Mouse (Mus musculus) splenic B cell, adult 2 months (primary cell): Measurements from ENCODE around the gene Wdr54.
A peak's percentile ranks its signal among the peaks of the same experiment; 100 is the strongest.

ENCODE experiments used
- DNase-seq: peaks from one replicate; pipeline ENCODE4 v3.0.0-alpha.2; 2011; ENCODE audit warnings: low read depth, low spot score
- H3K27me3 ChIP-seq: 2 replicates; pipeline ENCODE4 v1.6.1; 2012; ENCODE audit warnings: mild to moderate bottlenecking, low read length, moderate library complexity, mixed read lengths; ENCODE audit not compliant: control insufficient read depth, poor library complexity, insufficient read depth, severe bottlenecking
- H3K36me3 ChIP-seq: 2 replicates; pipeline ENCODE4 v1.6.1; 2012; ENCODE audit warnings: mild to moderate bottlenecking, low read length, moderate library complexity, mixed read lengths; ENCODE audit not compliant: control insufficient read depth, poor library complexity, insufficient read depth, severe bottlenecking

Gene Wdr54

DNA sequence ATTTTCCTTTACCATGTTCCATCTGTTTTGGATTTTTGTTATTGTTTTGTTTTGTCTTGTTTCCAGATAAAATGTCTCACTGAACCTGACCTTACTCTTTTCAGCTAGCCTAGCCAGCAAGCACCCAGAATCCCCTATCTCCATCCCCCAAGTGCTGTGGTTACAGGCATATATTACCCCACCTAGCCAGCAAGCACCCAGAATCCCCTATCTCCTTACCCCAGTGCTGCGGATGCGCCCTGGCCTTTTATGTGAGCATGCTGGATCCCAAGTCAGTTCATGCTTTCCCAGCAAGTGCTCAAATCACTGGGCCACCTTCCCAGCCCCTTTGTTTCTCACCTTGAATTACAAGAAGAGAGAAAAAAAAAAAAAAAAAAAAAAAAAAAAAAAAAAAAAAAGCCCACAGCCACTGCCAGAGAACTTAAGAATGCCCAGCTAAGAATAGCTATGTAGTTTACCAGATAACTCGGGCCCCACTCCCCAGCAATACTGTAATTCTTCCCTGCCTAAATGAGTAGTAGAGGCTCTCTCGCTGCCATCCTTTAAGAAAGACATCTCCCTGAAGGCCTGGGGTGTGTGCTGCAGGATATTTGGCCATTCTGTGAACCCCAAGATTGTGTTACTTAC is 44.6 kb downstream of the Wdr54 start:
- peaks cover 3% of the 10 kb centered on the region; the same call in 1 of the 2 replicates for H3K36me3 ChIP-seq
- no peaks in the 10 kb centered on the region for H3K27me3 ChIP-seq
- DNase-seq, result no peak

DNA sequence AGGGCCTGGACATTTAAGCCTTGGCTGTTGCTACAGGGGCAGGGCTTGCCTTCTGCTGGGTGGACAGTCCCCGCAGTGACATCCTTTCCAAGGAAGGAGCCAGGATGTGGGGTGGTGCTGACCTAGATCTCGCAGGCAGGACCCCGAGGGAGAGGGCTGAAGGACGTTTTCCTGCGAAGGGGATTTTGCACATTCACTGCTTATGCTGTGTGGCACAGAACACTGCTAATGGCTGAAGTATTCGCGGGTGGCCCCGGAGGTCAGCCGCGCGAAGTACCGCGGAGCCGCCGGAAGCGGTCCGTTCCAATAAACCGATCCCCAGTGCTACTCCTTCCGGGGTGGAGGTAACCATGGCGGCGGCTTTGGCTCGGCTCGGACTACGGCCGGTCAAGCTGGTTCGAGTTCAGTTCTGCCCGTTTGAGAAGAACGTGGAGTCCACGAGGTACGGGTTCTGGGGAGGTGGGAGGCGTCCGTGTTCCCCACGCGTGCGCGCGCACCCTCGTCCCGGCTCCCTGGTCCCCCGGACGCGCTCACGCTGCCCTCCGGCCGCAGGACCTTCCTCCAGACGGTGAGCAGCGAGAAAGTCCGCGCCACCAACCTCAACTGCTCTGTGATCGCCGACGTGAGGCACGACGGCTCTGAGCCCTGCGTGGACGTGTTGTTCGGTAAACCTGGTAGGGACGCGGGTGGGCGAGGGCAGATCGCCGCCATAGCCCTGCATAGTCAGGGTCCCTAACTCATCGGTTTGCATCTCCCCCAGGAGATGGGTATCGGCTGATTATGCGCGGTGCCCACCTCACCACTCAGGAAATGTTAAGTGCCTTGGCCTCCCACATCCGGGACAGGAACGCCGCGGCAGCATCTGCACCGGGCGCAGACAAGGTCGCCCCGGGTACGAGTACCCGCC is 47.2 kb downstream of the Wdr54 start, which contains the start of gene Mrpl53:
TSS of gene Mrpl53 (plus strand) at position 279 of the 907 bp plus-strand sequence.
- DNase-seq, result peak; percentile 76
- Histone ChIP-seq H3K36me3 (peaks cover 3% of the 10 kb centered on the region; the same call in 1 of the 2 replicates), H3K27me3 (no peaks in the 10 kb centered on the region)

DNA sequence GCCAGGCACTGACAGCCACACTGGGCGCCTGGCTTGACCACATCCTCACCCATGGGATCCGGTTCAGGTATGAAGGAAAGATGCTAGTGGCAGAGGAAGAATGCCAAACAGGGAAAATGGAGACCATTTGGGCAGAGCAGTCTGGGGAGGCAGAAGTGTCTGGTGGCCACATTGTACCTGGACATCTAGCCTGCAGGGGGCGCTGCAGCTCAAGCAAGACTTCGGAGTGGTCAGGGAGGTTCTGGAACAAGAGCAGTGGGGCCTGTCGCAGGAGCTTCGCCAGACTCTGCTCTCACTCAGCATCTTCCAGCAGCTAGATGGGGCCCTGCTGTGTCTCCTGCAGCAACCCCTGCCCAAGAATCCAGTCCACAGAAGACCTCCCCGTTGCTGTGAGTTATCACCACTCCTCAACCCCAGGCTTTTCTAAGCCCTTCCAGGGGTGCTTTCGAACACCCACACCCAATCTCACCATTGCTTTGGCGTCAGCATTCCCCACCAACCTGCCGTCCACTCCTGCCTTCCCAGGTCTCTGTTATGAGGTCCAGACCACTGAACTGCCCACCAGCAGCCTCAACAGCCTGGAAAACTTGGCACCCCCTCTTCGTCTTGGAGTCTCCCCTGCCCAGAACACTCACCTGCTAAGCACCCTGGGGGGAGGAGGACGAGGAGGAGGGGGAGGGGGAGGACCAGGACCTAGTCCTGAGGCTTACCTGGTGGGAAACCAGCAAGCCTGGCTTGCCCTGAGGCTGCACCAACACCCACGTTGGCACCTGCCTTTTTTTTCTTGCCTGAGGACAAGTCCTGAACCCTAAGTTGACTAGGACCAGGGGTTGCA is 48.4 kb downstream of the Wdr54 start:
- Histone ChIP-seq H3K27me3 (no peaks in the 10 kb centered on the region), H3K36me3 (peaks cover 3% of the 10 kb centered on the region; the same call in 1 of the 2 replicates)
- peak; percentile 85 for DNase-seq

DNA sequence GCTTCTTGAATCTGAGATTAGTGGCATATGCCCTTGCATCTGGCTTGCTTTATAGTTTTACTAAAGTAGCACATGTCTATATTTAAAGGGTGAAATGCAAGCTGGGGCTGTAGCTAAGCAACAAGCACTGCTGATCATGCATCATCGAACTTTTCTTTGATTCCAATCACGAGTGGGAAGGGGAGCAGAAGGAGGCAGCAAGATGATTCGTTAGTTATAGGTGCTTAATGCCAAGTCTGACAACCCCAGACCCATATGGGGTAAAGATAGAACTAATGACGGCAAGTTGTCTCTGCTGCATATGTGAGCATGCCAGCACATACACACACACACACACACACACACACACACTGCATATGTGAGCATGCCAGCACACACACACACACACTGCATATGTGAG is 52.0 kb downstream of the Wdr54 start:
- DNase-seq, result no peak
- Histone ChIP-seq H3K27me3 (no peaks in the 10 kb centered on the region), H3K36me3 (peaks cover 3% of the 10 kb centered on the region; the same call in 1 of the 2 replicates)

DNA sequence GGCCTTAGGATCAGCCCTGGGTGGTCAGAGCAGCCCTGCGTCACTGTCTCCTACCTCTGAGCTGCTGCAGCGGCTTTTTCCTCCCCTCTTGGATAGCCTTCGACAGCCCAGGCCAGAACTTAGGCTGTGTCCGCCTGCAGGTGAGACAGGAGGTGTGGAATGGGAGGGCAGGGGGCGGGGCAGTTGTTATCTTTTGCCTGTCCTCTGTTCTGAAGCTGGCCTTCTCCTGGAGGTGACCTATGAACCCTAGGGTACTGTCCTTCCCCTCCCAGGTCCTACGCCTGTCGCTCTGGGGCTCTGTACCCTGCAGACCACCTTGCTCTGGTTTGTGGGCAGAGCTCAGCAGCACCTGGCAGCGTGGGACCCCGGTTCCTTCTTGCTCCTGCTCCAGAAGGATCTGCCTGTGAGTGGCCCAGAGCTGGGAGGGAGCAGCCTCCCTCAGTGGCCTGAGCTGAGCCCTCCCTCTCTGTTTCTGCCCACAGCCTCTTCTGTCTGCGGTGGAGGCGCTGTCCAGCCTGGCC is 53.0 kb downstream of the Wdr54 start:
- DNase-seq, result no peak

DNA sequence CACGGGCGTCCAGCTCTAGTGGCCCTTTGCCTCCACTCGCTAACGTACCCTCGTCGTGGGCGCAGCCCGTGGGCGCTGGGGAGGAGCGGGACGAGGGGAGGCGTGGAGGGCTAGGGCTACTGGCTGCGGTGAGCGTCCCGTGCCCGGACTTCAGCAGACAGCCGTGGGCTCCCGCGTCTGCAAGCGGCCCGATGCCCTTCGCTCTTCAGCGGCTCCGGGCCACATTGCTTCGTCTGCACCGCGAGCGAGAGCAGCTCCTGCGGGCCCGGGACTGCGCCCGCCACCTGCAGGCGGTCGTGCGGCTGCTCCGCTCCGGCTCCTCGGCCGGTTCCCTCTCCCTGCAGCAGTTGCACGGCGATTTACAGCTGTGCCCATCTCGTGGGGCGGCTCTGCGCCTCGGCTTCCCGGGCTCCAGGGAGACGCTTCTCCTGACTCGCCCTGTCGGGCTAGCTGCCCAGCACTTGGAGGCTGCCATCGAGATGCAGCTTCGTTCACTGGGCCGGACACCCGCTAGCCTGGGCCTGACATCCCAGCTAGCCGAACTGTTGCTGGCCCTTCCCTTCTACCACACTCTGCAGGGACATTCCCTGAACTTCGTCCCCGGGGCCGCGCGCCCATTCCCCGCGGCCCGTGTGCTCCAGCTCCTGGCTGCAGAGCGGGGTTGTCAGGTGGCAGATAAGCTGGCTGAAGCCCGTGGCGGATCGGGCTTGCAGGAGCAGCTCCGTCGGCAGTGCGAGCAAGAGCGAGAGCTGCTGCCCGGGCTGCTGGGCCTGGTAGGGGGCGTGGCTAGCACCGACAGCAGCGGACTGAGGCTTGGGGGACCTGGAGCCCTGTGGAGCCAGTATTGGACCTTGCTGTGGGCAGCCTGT is 54.3 kb downstream of the Wdr54 start:
- H3K36me3 ChIP-seq, result no peaks in the 10 kb centered on the region
- DNase-seq, result peak; percentile 77
- no peaks in the 10 kb centered on the region for H3K27me3 ChIP-seq

More for the DNA sequence above, 53.0 kb downstream of the Wdr54 start:
- Histone ChIP-seq H3K27me3 (no peaks in the 10 kb centered on the region), H3K36me3 (peaks cover 3% of the 10 kb centered on the region; the same call in 1 of the 2 replicates)

DNA sequence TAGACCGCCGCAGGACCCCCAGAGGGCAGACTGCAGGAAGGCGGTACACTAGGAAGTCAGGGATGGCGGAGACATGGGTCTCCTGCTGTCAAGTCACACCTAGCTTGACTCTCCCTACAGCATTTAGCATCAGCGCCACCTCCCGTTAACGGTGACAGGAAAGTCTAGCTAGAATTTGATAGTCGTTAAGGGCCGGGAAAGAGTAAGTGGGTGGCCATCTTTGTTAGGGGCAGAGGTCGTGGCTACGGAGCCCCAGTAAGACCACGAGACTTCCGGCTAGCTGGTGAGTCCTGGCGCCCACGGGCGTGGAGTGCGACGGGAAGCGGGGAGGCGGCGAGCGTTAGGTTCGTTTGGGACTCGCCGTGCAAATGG is 54.9 kb downstream of the Wdr54 start, which contains the start of the genes Ccdc142 and Gm42688:
TSS of gene Ccdc142 (plus strand) at position 286 of the 372 bp plus-strand sequence.
TSS of gene Gm42688 (plus strand) at position 302 of the 372 bp plus-strand sequence.
- Histone ChIP-seq H3K36me3 (no peaks in the 10 kb centered on the region), H3K27me3 (no peaks in the 10 kb centered on the region)
- peak; percentile 92 for DNase-seq
